Mouse (Mus musculus): ENCODE data around the gene Mapk1ip1l. TPM values are rescaled to one million over a fixed set of nuclear protein-coding genes. Genes with fewer than 3 reads are reported as not detected.

Mapk1ip1l gene
- polyA plus RNA-seq, 1 experiment = 22.9 TPM

DNA sequence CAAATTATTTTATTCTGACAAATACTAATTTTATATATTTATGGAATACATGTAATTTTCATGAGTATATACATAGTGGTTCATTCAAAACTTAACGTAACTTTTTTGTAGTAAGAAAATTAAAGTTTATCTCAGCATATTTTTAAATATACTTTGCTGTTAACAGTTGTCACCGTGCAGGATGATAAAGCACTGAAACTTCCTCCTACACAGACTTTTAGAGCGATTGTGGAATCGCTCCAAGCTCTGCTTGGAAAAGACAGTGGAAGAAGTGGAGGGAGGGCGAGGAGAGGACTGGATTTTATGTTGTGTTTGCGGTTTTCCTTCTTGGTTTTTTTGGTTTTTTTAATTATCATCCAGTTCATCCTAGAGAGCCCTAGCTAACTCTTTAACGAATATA, 14.5 kb upstream of the Mapk1ip1l start:
- Histone ChIP-seq H3ac (ENCODE audit: control insufficient read depth, insufficient read length) (no peak overlapping the region), H3K27me3 (ENCODE audit: control insufficient read depth, insufficient read depth, insufficient read length) (no peaks in the 10 kb centered on the region), H3K4me3 (no peak overlapping the region), H3K79me2 (ENCODE audit: control insufficient read depth, insufficient read depth) (peaks cover 88% of the 10 kb centered on the region), H3K36me3 (ENCODE audit: control insufficient read depth, insufficient read depth) (no peaks in the 10 kb centered on the region), H3K4me2 (ENCODE audit: low read depth) (no peak overlapping the region)
- TF ChIP-seq POLR2AphosphoS2 (IDR thresholded peaks at IDR 0.05; ENCODE audit: insufficient read length, low read depth) = no peak
- TF ChIP-seq MYOD1 (IDR thresholded peaks at IDR 0.05; ENCODE audit: control insufficient read depth in 1 of 3, insufficient read length in 2 of 3, low read depth in 2 of 3) = no peak
- no peak for TF ChIP-seq POLR2A (IDR thresholded peaks at IDR 0.05; ENCODE audit: insufficient read length, low read depth)
- no peak for TF ChIP-seq TCF12 (IDR thresholded peaks at IDR 0.05; ENCODE audit: insufficient read depth, poor library complexity, severe bottlenecking)
- TF ChIP-seq USF1 (IDR thresholded peaks at IDR 0.05; ENCODE audit: low read depth) = no peak
- no peak for TF ChIP-seq CEBPB (IDR thresholded peaks at IDR 0.05; ENCODE audit: insufficient read depth, poor library complexity, severe bottlenecking)
- no peak for TF ChIP-seq SRF (IDR thresholded peaks at IDR 0.05; ENCODE audit: control insufficient read depth, insufficient read length, low read depth)
- no peak for TF ChIP-seq MAX (IDR thresholded peaks at IDR 0.05; ENCODE audit: low read depth)
- TF ChIP-seq MYOG (IDR thresholded peaks at IDR 0.05; ENCODE audit: control insufficient read depth in 1 of 3, insufficient read depth in 1 of 3, insufficient read length in 2 of 3, low read depth in 2 of 3) = no peak
- no peak for TF ChIP-seq TCF3 (IDR thresholded peaks at IDR 0.05; ENCODE audit: insufficient read length, low read depth)
- TF ChIP-seq E2F4 (IDR thresholded peaks at IDR 0.05; ENCODE audit: insufficient read depth) = no peak
- no peak for TF ChIP-seq REST (IDR thresholded peaks at IDR 0.05; ENCODE audit: insufficient read depth, insufficient read length)

DNA sequence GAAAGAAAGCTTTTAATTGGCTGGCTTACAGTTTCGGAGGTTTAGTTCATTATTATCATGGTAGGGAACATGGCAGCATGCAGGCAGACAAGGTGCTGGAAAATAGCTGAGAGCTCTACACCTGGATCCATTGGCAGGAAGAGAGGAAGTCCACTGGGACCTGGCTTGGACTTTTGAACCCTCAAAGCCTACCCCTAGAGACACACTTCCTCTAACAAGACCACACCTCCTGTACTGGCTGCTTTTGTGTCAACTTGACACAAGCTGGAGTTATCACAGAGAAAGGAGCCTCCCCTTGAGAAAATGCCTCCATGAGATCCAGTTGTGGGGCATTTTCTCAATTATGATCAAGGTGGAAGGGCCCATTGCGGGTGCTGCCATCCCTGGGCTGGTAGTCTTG, 12.8 kb upstream of the Mapk1ip1l start:
- Histone ChIP-seq H3K36me3 (ENCODE audit: control insufficient read depth, insufficient read depth) (peaks cover 4% of the 10 kb centered on the region), H3K79me2 (ENCODE audit: control insufficient read depth, insufficient read depth) (peaks cover 71% of the 10 kb centered on the region), H3K4me3 (no peak overlapping the region), H3K27me3 (ENCODE audit: control insufficient read depth, insufficient read depth, insufficient read length) (no peaks in the 10 kb centered on the region), H3ac (ENCODE audit: control insufficient read depth, insufficient read length) (no peak overlapping the region), H3K4me2 (ENCODE audit: low read depth) (no peak overlapping the region)
- TF ChIP-seq E2F4 (IDR thresholded peaks at IDR 0.05; ENCODE audit: insufficient read depth) = no peak
- TF ChIP-seq CEBPB (IDR thresholded peaks at IDR 0.05; ENCODE audit: insufficient read depth, poor library complexity, severe bottlenecking) = no peak
- TF ChIP-seq POLR2AphosphoS2 (IDR thresholded peaks at IDR 0.05; ENCODE audit: insufficient read length, low read depth) = no peak
- TF ChIP-seq USF1 (IDR thresholded peaks at IDR 0.05; ENCODE audit: low read depth) = no peak
- TF ChIP-seq SRF (IDR thresholded peaks at IDR 0.05; ENCODE audit: control insufficient read depth, insufficient read length, low read depth) = no peak
- no peak for TF ChIP-seq MYOG (IDR thresholded peaks at IDR 0.05; ENCODE audit: control insufficient read depth in 1 of 3, insufficient read depth in 1 of 3, insufficient read length in 2 of 3, low read depth in 2 of 3)
- TF ChIP-seq TCF12 (IDR thresholded peaks at IDR 0.05; ENCODE audit: insufficient read depth, poor library complexity, severe bottlenecking) = no peak
- TF ChIP-seq MAX (IDR thresholded peaks at IDR 0.05; ENCODE audit: low read depth) = no peak
- no peak for TF ChIP-seq MYOD1 (IDR thresholded peaks at IDR 0.05; ENCODE audit: control insufficient read depth in 1 of 3, insufficient read length in 2 of 3, low read depth in 2 of 3)
- TF ChIP-seq REST (IDR thresholded peaks at IDR 0.05; ENCODE audit: insufficient read depth, insufficient read length) = no peak
- TF ChIP-seq TCF3 (IDR thresholded peaks at IDR 0.05; ENCODE audit: insufficient read length, low read depth) = no peak
- no peak for TF ChIP-seq POLR2A (IDR thresholded peaks at IDR 0.05; ENCODE audit: insufficient read length, low read depth)

DNA sequence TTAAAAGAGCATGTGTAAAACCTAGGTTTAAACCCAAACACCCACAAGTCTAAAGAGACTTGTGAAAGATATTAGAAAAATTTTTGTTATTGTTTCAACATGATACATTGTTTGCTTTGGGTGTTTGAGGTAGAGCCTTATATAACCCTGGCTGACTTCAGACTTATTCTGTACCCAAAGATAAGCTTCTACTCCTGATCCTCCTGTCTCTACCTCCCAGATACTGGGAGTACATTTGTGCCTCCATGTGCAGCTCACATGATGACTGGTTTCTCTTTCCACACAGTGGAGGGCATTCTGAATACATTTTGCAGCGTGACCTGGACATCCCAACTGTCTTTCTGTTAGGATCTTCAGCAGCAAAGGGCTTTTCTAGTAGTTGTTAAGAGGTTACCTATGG, 11.9 kb upstream of the Mapk1ip1l start:
- Histone ChIP-seq H3K4me2 (ENCODE audit: low read depth) (no peak overlapping the region), H3K4me3 (no peak overlapping the region), H3K36me3 (ENCODE audit: control insufficient read depth, insufficient read depth) (peaks cover 9% of the 10 kb centered on the region), H3K79me2 (ENCODE audit: control insufficient read depth, insufficient read depth) (peaks cover 61% of the 10 kb centered on the region), H3K27me3 (ENCODE audit: control insufficient read depth, insufficient read depth, insufficient read length) (no peaks in the 10 kb centered on the region), H3ac (ENCODE audit: control insufficient read depth, insufficient read length) (no peak overlapping the region)
- no peak for TF ChIP-seq TCF12 (IDR thresholded peaks at IDR 0.05; ENCODE audit: insufficient read depth, poor library complexity, severe bottlenecking)
- TF ChIP-seq E2F4 (IDR thresholded peaks at IDR 0.05; ENCODE audit: insufficient read depth) = no peak

DNA sequence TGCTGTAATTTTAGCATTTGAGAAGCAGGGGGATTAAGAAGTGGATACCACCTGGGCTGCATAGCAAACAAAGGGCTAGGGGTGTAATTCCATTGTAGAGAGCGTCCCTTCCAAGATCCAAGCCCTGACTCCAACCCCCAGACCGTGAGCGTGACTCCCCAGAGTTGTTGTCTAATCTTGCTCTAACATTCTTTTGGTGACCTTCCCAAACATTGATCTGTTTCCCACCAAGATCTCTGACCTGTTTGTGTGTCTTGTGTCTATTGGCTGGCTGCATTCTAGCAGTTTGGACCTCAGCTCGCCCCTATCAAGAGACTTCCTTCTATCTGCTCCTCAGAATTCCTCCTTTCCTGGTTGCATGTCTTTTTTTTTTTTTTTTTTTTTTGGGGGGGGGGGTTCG, 11.0 kb upstream of the Mapk1ip1l start:
- Histone ChIP-seq H3K36me3 (ENCODE audit: control insufficient read depth, insufficient read depth) (peaks cover 10% of the 10 kb centered on the region), H3K4me3 (no peak overlapping the region), H3K27me3 (ENCODE audit: control insufficient read depth, insufficient read depth, insufficient read length) (no peaks in the 10 kb centered on the region), H3K4me2 (ENCODE audit: low read depth) (no peak overlapping the region), H3K79me2 (ENCODE audit: control insufficient read depth, insufficient read depth) (peaks cover 53% of the 10 kb centered on the region), H3ac (ENCODE audit: control insufficient read depth, insufficient read length) (no peak overlapping the region)
- TF ChIP-seq USF1 (IDR thresholded peaks at IDR 0.05; ENCODE audit: low read depth) (no peak), SRF (IDR thresholded peaks at IDR 0.05; ENCODE audit: control insufficient read depth, insufficient read length, low read depth) (no peak), MYOG (IDR thresholded peaks at IDR 0.05; ENCODE audit: control insufficient read depth in 1 of 3, insufficient read depth in 1 of 3, insufficient read length in 2 of 3, low read depth in 2 of 3) (no peak), E2F4 (IDR thresholded peaks at IDR 0.05; ENCODE audit: insufficient read depth) (no peak), MAX (IDR thresholded peaks at IDR 0.05; ENCODE audit: low read depth) (no peak), POLR2A (IDR thresholded peaks at IDR 0.05; ENCODE audit: insufficient read length, low read depth) (no peak), TCF3 (IDR thresholded peaks at IDR 0.05; ENCODE audit: insufficient read length, low read depth) (no peak), TCF12 (IDR thresholded peaks at IDR 0.05; ENCODE audit: insufficient read depth, poor library complexity, severe bottlenecking) (no peak), REST (IDR thresholded peaks at IDR 0.05; ENCODE audit: insufficient read depth, insufficient read length) (no peak), CEBPB (IDR thresholded peaks at IDR 0.05; ENCODE audit: insufficient read depth, poor library complexity, severe bottlenecking) (no peak), POLR2AphosphoS2 (IDR thresholded peaks at IDR 0.05; ENCODE audit: insufficient read length, low read depth) (no peak), MYOD1 (IDR thresholded peaks at IDR 0.05; ENCODE audit: control insufficient read depth in 1 of 3, insufficient read length in 2 of 3, low read depth in 2 of 3) (no peak)

DNA sequence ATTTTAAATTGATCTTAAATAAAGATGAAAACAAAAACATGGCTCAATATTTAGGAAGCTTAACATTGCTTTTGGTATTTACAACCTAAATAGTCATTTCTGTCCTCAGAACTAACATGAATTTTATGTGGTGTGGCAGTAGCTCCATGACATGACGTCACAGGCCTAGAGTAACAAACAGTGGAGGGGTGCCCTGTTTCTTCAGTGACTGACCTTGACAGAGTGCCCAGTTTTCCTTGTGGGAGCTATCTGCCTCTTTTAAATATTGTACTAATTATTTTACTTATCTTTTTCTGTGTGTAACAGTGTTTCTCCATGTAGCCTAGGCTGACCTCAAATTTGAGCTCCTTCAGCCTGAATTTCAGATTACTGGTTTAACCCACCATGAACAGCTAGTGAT, 6.3 kb upstream of the Mapk1ip1l start:
- Histone ChIP-seq H3K36me3 (ENCODE audit: control insufficient read depth, insufficient read depth) (peaks cover 10% of the 10 kb centered on the region), H3K4me3 (no peak overlapping the region), H3K27me3 (ENCODE audit: control insufficient read depth, insufficient read depth, insufficient read length) (no peaks in the 10 kb centered on the region), H3K79me2 (ENCODE audit: control insufficient read depth, insufficient read depth) (peaks cover 10% of the 10 kb centered on the region), H3K4me2 (ENCODE audit: low read depth) (no peak overlapping the region), H3ac (ENCODE audit: control insufficient read depth, insufficient read length) (no peak overlapping the region)
- no peak for TF ChIP-seq MYOG (IDR thresholded peaks at IDR 0.05; ENCODE audit: control insufficient read depth in 1 of 3, insufficient read depth in 1 of 3, insufficient read length in 2 of 3, low read depth in 2 of 3)
- no peak for TF ChIP-seq SRF (IDR thresholded peaks at IDR 0.05; ENCODE audit: control insufficient read depth, insufficient read length, low read depth)
- TF ChIP-seq USF1 (IDR thresholded peaks at IDR 0.05; ENCODE audit: low read depth) = no peak
- TF ChIP-seq MAX (IDR thresholded peaks at IDR 0.05; ENCODE audit: low read depth) = no peak
- no peak for TF ChIP-seq TCF3 (IDR thresholded peaks at IDR 0.05; ENCODE audit: insufficient read length, low read depth)
- no peak for TF ChIP-seq E2F4 (IDR thresholded peaks at IDR 0.05; ENCODE audit: insufficient read depth)
- no peak for TF ChIP-seq POLR2A (IDR thresholded peaks at IDR 0.05; ENCODE audit: insufficient read length, low read depth)
- no peak for TF ChIP-seq TCF12 (IDR thresholded peaks at IDR 0.05; ENCODE audit: insufficient read depth, poor library complexity, severe bottlenecking)
- no peak for TF ChIP-seq POLR2AphosphoS2 (IDR thresholded peaks at IDR 0.05; ENCODE audit: insufficient read length, low read depth)
- TF ChIP-seq REST (IDR thresholded peaks at IDR 0.05; ENCODE audit: insufficient read depth, insufficient read length) = no peak
- TF ChIP-seq CEBPB (IDR thresholded peaks at IDR 0.05; ENCODE audit: insufficient read depth, poor library complexity, severe bottlenecking) = no peak
- no peak for TF ChIP-seq MYOD1 (IDR thresholded peaks at IDR 0.05; ENCODE audit: control insufficient read depth in 1 of 3, insufficient read length in 2 of 3, low read depth in 2 of 3)
